Mouse (Mus musculus) embryonic fibroblast, embryonic 13.5 days (primary cell): ENCODE results near the gene Slc5a10. TPM values are rescaled to one million over a fixed set of nuclear protein-coding genes. Genes with fewer than 3 reads are reported as not detected.
A peak's percentile ranks its signal among the peaks of the same experiment; 100 is the strongest.

Experiments used
- H3K27ac ChIP-seq: 2 replicates; pipeline ENCODE4 v1.5.1; 2012; ENCODE audit warnings: low read length, control low read depth, inconsistent platforms; ENCODE audit not compliant: insufficient read depth
- H3K4me1 ChIP-seq: 2 replicates; pipeline ENCODE4 v1.6.1; 2011; ENCODE audit warnings: low read length; ENCODE audit not compliant: control insufficient read depth, insufficient read depth
- H3K4me3 ChIP-seq: 2 replicates; pipeline ENCODE4 v1.5.1; 2011; ENCODE audit warnings: mild to moderate bottlenecking, control low read depth, low read length; ENCODE audit not compliant: insufficient read depth
- CTCF ChIP-seq: IDR thresholded peaks from 2 replicates; pipeline ENCODE4 v1.5.1; 2011; ENCODE audit warnings: mild to moderate bottlenecking, control low read depth, low read length, moderate library complexity, borderline replicate concordance; ENCODE audit not compliant: insufficient read depth
- POLR2A ChIP-seq: IDR thresholded peaks from 2 replicates; pipeline ENCODE4 v1.6.1; 2011; ENCODE audit warnings: low read depth, mild to moderate bottlenecking, control low read depth, low read length, moderate library complexity
- polyA plus RNA-seq: library from polyadenylated mRNA; stranded (reverse); fragments of >200 nt; gene quantifications from 2 replicates; pipeline ENCODE4 v1.2.4, GENCODE M21; 2011; ENCODE audit warnings: low read depth; ENCODE audit not compliant: missing spikeins, insufficient read length

Gene Slc5a10
- not detected in 2 replicates for polyA plus RNA-seq

GRCm38 (mm10) chr11:61720636-61721035 is at the start of gene Slc5a10:
Slc5a10 (minus strand) TSS chr11:61720826.
- TF ChIP-seq CTCF (no peak), POLR2A (no peak)
- H3K27ac ChIP-seq, result no peak within 1 kb of the TSS
- H3K4me3 ChIP-seq, result no peak within 1 kb of the TSS
- H3K4me1 ChIP-seq, result no peaks in the 10 kb centered on the region

- Histone ChIP-seq H3K4me1 (peaks cover 4% of the 10 kb centered on the region), H3K27ac (no peak within 1 kb of the TSS), H3K4me3 (peak within 1 kb of the TSS; percentile 50)
- no peak for TF ChIP-seq CTCF
- peak; percentile 86 for TF ChIP-seq POLR2A
Observed at GRCm38 (mm10) chr11:61761584-61762407, 41.2 kb upstream of the Slc5a10 start, which contains the start of gene Prpsap2. Prpsap2 (minus strand) TSS chr11:61762088.

- Histone ChIP-seq H3K27ac (no peak overlapping the region), H3K4me1 (peaks cover 4% of the 10 kb centered on the region), H3K4me3 (peak overlapping the region; percentile 28; the same call in 1 of the 2 replicates)
- TF ChIP-seq POLR2A (no peak), CTCF (no peak)
Observed at GRCm38 (mm10) chr11:61760518-61760917, 39.9 kb upstream of the Slc5a10 start.

GRCm38 (mm10) chr11:61757151-61757550 is 36.5 kb upstream of the Slc5a10 start:
- no peak overlapping the region for H3K4me3 ChIP-seq
- no peak overlapping the region for H3K27ac ChIP-seq
- TF ChIP-seq POLR2A (no peak), CTCF (no peak)
- H3K4me1 ChIP-seq, result peaks cover 4% of the 10 kb centered on the region

- no peak overlapping the region for H3K27ac ChIP-seq
- TF ChIP-seq POLR2A (no peak), CTCF (no peak)
- no peaks in the 10 kb centered on the region for H3K4me1 ChIP-seq
- H3K4me3 ChIP-seq, result no peak overlapping the region
Observed at GRCm38 (mm10) chr11:61751612-61752011, 31.0 kb upstream of the Slc5a10 start.

- no peak for TF ChIP-seq CTCF
- TF ChIP-seq POLR2A, result no peak
- Histone ChIP-seq H3K27ac (no peak overlapping the region), H3K4me1 (no peaks in the 10 kb centered on the region), H3K4me3 (no peak overlapping the region)
Observed at GRCm38 (mm10) chr11:61747161-61747560, 26.5 kb upstream of the Slc5a10 start.

- H3K4me3 ChIP-seq, result no peak overlapping the region
- H3K27ac ChIP-seq, result no peak overlapping the region
- H3K4me1 ChIP-seq, result no peaks in the 10 kb centered on the region
- TF ChIP-seq POLR2A (no peak), CTCF (no peak)
Observed at GRCm38 (mm10) chr11:61745781-61746180, 25.2 kb upstream of the Slc5a10 start.

GRCm38 (mm10) chr11:61744460-61744859 is 23.8 kb upstream of the Slc5a10 start:
- TF ChIP-seq POLR2A (no peak), CTCF (no peak)
- Histone ChIP-seq H3K4me1 (no peaks in the 10 kb centered on the region), H3K4me3 (no peak overlapping the region), H3K27ac (no peak overlapping the region)

- no peak for TF ChIP-seq POLR2A
- TF ChIP-seq CTCF, result no peak
- no peak overlapping the region for H3K4me3 ChIP-seq
Observed at GRCm38 (mm10) chr11:61743768-61744167, 23.1 kb upstream of the Slc5a10 start.

GRCm38 (mm10) chr11:61740500-61740899 is 19.9 kb upstream of the Slc5a10 start:
- Histone ChIP-seq H3K4me3 (no peak overlapping the region), H3K27ac (no peak overlapping the region), H3K4me1 (no peaks in the 10 kb centered on the region)
- TF ChIP-seq POLR2A, result no peak
- no peak for TF ChIP-seq CTCF

More at GRCm38 (mm10) chr11:61743768-61744167, 23.1 kb upstream of the Slc5a10 start:
- Histone ChIP-seq H3K4me1 (no peaks in the 10 kb centered on the region), H3K27ac (no peak overlapping the region)
